9 mouse cellular contexts compared by ENCODE assay signal in genomic region chr10:81526779-81527178, GRCm38 (mm10). TPM values are rescaled to one million over a fixed set of nuclear protein-coding genes. Genes with fewer than 3 reads are reported as not detected.
DNase-seq lines count a peak whose midpoint lies in the region; ATAC-seq and TF ChIP-seq lines count a peak whose summit lies in the region.
"Had no signal": no experiment of that assay in that cellular context is flagged by ENCODE, and none has a peak within 500 bp of the region (broad histone marks: within the 10 kb centered on the region; RNA-seq: fewer than 3 reads in every experiment).

No protein-coding gene starts in this region.

- 0 out of 2 replicates have a peak, but pooled peaks have one; percentile 51 for TF ChIP-seq POLR2A in bone marrow, adult 2 months (IDR thresholded peaks at IDR 0.05; ENCODE audit: borderline replicate concordance, control insufficient read depth, low read depth, low read length)

- no peaks in the 10 kb centered on the region for H3K9me3 ChIP-seq in forebrain, embryonic 14.5 days (replicated peaks; ENCODE audit: control insufficient read depth, low read length)
- H3K9me3 ChIP-seq in hindbrain, embryonic 13.5 days: no peaks in the 10 kb centered on the region
- H3K9me3 ChIP-seq: limb, embryonic 12.5 days had no signal

- H3K9ac ChIP-seq in forebrain, embryonic 14.5 days (ENCODE audit: low read length): no peak overlapping the region
- no peak overlapping the region for H3K9ac ChIP-seq in hindbrain, embryonic 13.5 days
- H3K9ac ChIP-seq: limb, embryonic 12.5 days had no signal

- peaks cover 7% of the 10 kb centered on the region; the same call in 1 of the 2 replicates for H3K4me1 ChIP-seq in bone marrow, adult 2 months (ENCODE audit: control insufficient read depth, insufficient read depth, low read length)
- no peaks in the 10 kb centered on the region for H3K4me1 ChIP-seq in forebrain, embryonic 14.5 days (ENCODE audit: control insufficient read depth, insufficient read depth, low read length)
- H3K4me1 ChIP-seq in hindbrain, embryonic 13.5 days (replicated peaks): no peaks in the 10 kb centered on the region

- H3K4me2 ChIP-seq in forebrain, embryonic 14.5 days (ENCODE audit: low read length): no peak overlapping the region
- H3K4me2 ChIP-seq in hindbrain, embryonic 13.5 days: no peak overlapping the region
- H3K4me2 ChIP-seq: limb, embryonic 12.5 days had no signal

- peak; percentile 68 for DNase-seq in cerebellum, adult 8-10 months
- no peak for DNase-seq in cerebellum, adult 11-12 months
- DNase-seq in forebrain, embryonic 14.5 days (ENCODE audit: low spot score): peak; percentile 55
- DNase-seq in left cerebral cortex, postnatal 25 days (ENCODE audit: low spot score in 2 of 2): peak; percentile 59 to 65
- DNase-seq in mesoderm, embryonic 11.5 days (ENCODE audit: low read depth, low spot score): peak; percentile 76
- DNase-seq in spleen, postnatal 4 days (ENCODE audit: low spot score in 2 of 2): peak; percentile 89 to 98

- H3K27ac ChIP-seq in bone marrow, adult 2 months (ENCODE audit: control insufficient read depth, insufficient read depth, low read depth, low read length, poor library complexity): no peak overlapping the region
- no peak overlapping the region for H3K27ac ChIP-seq in forebrain, embryonic 14.5 days (ENCODE audit: low read depth, low read length)
- H3K27ac ChIP-seq in hindbrain, embryonic 13.5 days: no peak overlapping the region
- H3K27ac ChIP-seq: limb, embryonic 12.5 days had no signal

- ATAC-seq in forebrain, embryonic 14.5 days: peak; percentile 58; the same call in 1 of the 2 replicates
- peak; percentile 58 for ATAC-seq in hindbrain, embryonic 13.5 days (ENCODE audit: low FRiP score)

- H3K36me3 ChIP-seq in forebrain, embryonic 14.5 days (ENCODE audit: control insufficient read depth, insufficient read depth, low read length): peaks cover 29% of the 10 kb centered on the region
- H3K36me3 ChIP-seq in hindbrain, embryonic 13.5 days: peaks cover 37% of the 10 kb centered on the region

- no peak overlapping the region for H3K4me3 ChIP-seq in bone marrow, adult 2 months (replicated peaks; ENCODE audit: control insufficient read depth, low read depth, low read length)
- H3K4me3 ChIP-seq in forebrain, embryonic 14.5 days (ENCODE audit: low read depth, low read length): no peak overlapping the region
- H3K4me3 ChIP-seq in hindbrain, embryonic 13.5 days: no peak overlapping the region
- H3K4me3 ChIP-seq: limb, embryonic 12.5 days had no signal

- intact Hi-C loops in left cerebral cortex, postnatal 25 days (cut with DNase I): loop anchor here (1.0 kb wide), 1 partner anchor 24 kb away; no protein-coding TSS in a partner anchor

- H3K27me3 ChIP-seq in forebrain, embryonic 14.5 days (replicated peaks; ENCODE audit: control insufficient read depth, insufficient read depth, low read length): no peaks in the 10 kb centered on the region
- H3K27me3 ChIP-seq in hindbrain, embryonic 13.5 days: peaks cover 17% of the 10 kb centered on the region

- TF ChIP-seq CTCF in bone marrow, adult 2 months (IDR thresholded peaks at IDR 0.05; ENCODE audit: control insufficient read depth, insufficient read depth, low read length): peak; percentile 100

- WGBS in bone marrow, adult 2 months: 10% methylated on average over 14 of the region's 14 CpGs
- 14% methylated on average over 14 of the region's 14 CpGs for WGBS in forebrain, embryonic 14.5 days
- 14% methylated on average over 14 of the region's 14 CpGs for WGBS in hindbrain, embryonic 13.5 days

RNA-seq across cellular contexts. Expression of gene Gna15, which starts 2.8 kb away (rescaled TPM):
- 5.4 and 9.4 TPM in 2 replicates for polyA plus RNA-seq in bone marrow, adult 2 months (2011; ENCODE audit: insufficient read depth, insufficient read length, low replicate concordance, missing spikeins)
- 0.90 and 1.2 TPM in 2 replicates for polyA plus RNA-seq in forebrain, embryonic 14.5 days (2014; fragmentation: Nextera tagmentation; extraction: Ambion mirVana)
- polyA plus RNA-seq in hindbrain, embryonic 13.5 days (2015; fragmentation: Nextera tagmentation; extraction: Ambion mirVana): 1.2 and 1.7 TPM in 2 replicates
- total RNA-seq in left cerebral cortex, postnatal 25 days (2021): 1 to 10 TPM; 2.0 to 3.1 TPM

RNA-seq across cellular contexts. Expression of gene Gna11, which starts 18.2 kb away (rescaled TPM):
- polyA plus RNA-seq in bone marrow, adult 2 months (2011; ENCODE audit: insufficient read depth, insufficient read length, low replicate concordance, missing spikeins): 12.3 and 23.8 TPM in 2 replicates
- 97.6 and 98.9 TPM in 2 replicates for polyA plus RNA-seq in forebrain, embryonic 14.5 days (2014; fragmentation: Nextera tagmentation; extraction: Ambion mirVana)
- 79.8 and 82.4 TPM in 2 replicates for polyA plus RNA-seq in hindbrain, embryonic 13.5 days (2015; fragmentation: Nextera tagmentation; extraction: Ambion mirVana)
- 100 to 1,000 TPM; 101 to 107 TPM for total RNA-seq in left cerebral cortex, postnatal 25 days (2021)

RNA-seq across cellular contexts. Expression of gene S1pr4, which starts 26.8 kb away (rescaled TPM):
- polyA plus RNA-seq in bone marrow, adult 2 months (2011; ENCODE audit: insufficient read depth, insufficient read length, low replicate concordance, missing spikeins): 7.6 and 15.8 TPM in 2 replicates
- polyA plus RNA-seq in forebrain, embryonic 14.5 days (2014; fragmentation: Nextera tagmentation; extraction: Ambion mirVana): 0.26 and 0.53 TPM in 2 replicates
- 0.93 and 0.95 TPM in 2 replicates for polyA plus RNA-seq in hindbrain, embryonic 13.5 days (2015; fragmentation: Nextera tagmentation; extraction: Ambion mirVana)
- total RNA-seq in left cerebral cortex, postnatal 25 days (2021): under 1 TPM; 0.53 to 0.73 TPM

RNA-seq across cellular contexts. Expression of gene Ncln, which starts 30.6 kb away (rescaled TPM):
- polyA plus RNA-seq in bone marrow, adult 2 months (2011; ENCODE audit: insufficient read depth, insufficient read length, low replicate concordance, missing spikeins): 30.2 and 61.0 TPM in 2 replicates
- polyA plus RNA-seq in forebrain, embryonic 14.5 days (2014; fragmentation: Nextera tagmentation; extraction: Ambion mirVana): 36.8 and 52.0 TPM in 2 replicates
- polyA plus RNA-seq in hindbrain, embryonic 13.5 days (2015; fragmentation: Nextera tagmentation; extraction: Ambion mirVana): 56.0 and 62.1 TPM in 2 replicates
- 10 to 100 TPM; 76.4 to 77.0 TPM for total RNA-seq in left cerebral cortex, postnatal 25 days (2021)

RNA-seq across cellular contexts. Expression of gene Aes, which starts 32.5 kb away (rescaled TPM):
- 183 and 306 TPM in 2 replicates for polyA plus RNA-seq in bone marrow, adult 2 months (2011; ENCODE audit: insufficient read depth, insufficient read length, low replicate concordance, missing spikeins)
- polyA plus RNA-seq in forebrain, embryonic 14.5 days (2014; fragmentation: Nextera tagmentation; extraction: Ambion mirVana): 415 and 532 TPM in 2 replicates
- 545 and 558 TPM in 2 replicates for polyA plus RNA-seq in hindbrain, embryonic 13.5 days (2015; fragmentation: Nextera tagmentation; extraction: Ambion mirVana)
- total RNA-seq in left cerebral cortex, postnatal 25 days (2021): 100 to 1,000 TPM; 630 to 638 TPM
